Mouse (Mus musculus) cortical plate, adult 2 months (tissue): ENCODE measurements at regions not wholly inside any gene's neighbourhood (a gene's known extent, or its start where the extent isn't known, plus 50 kb on each side); places are given as distances from the start of the nearest gene placed in this dataset.

Experiments used
- CTCF ChIP-seq: fragments of 200-500 bp; IDR thresholded peaks from 2 replicates; pipeline ENCODE4 v1.5.1; 2011; ENCODE audit warnings: mild to moderate bottlenecking, control low read depth, low read length; ENCODE audit not compliant: insufficient read depth; ENCODE audit errors: extremely low read depth
- POLR2A ChIP-seq: fragments of 200-500 bp; IDR thresholded peaks from 2 replicates; pipeline ENCODE4 v1.6.1; 2011; ENCODE audit warnings: mild to moderate bottlenecking, low read length, control low read depth; ENCODE audit not compliant: insufficient read depth; ENCODE audit errors: extremely low read depth

DNA sequence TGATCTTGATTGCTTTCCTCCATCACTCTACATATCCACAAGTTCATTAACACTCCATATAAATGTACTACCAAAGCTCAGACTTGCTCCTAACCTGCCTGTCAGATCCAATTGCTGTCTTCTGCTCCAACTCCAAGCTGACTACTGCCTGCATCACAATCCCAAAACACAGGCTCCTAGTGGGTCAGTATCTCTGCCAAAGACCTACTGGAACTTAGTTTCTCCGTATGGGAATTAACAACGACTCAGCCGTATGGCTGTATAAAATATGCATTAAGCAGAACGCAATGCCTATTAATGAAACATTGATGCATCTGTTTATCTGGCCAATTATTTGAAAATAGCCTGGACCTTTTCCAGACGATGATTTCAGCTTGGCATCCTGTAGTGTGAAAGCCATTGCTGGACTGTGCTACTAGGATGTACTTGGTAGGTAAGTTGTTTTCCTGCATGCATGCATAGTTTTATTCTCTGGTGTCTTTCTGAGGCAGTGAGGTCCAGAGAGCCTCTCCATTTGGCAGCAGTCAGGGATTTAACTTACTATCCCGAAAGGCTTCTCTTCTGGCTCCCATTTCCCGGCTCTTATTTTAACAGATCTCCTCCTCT lies 271.2 kb downstream of the Agtpbp1 start:
- TF ChIP-seq POLR2A (no peak), CTCF (no peak)
